Mouse (Mus musculus) heart, embryonic 14.5 days (tissue): ENCODE measurements at regions not wholly inside any gene's neighbourhood (a gene's known extent, or its start where the extent isn't known, plus 50 kb on each side); places are given as distances from the start of the nearest gene placed in this dataset.

Experiments used
- ATAC-seq: fragments of 200-750 bp; cut with Nextera tagmentation; 2 replicates; pipeline ENCODE4 v1.8.0; 2017; ENCODE audit warnings: low read depth, moderate TSS enrichment; ENCODE audit not compliant: insufficient number of reproducible peaks, insufficient read depth, low FRiP score
- H3K27ac ChIP-seq, 2 experiments: fragments of 200-500 bp in 1 of 2; fragments of 300-500 bp in 1 of 2; sonication (generic) in 1 of 2; replicated peaks in 1 of 2; 2 replicates each; pipeline ENCODE4 v1.5.1; 2012 to 2014; ENCODE audit warnings: low read depth in 2 of 2, low read length in 2 of 2, control low read depth in 1 of 2, mild to moderate bottlenecking in 1 of 2, mixed read lengths in 1 of 2; ENCODE audit not compliant: control insufficient read depth in 1 of 2, insufficient read depth in 1 of 2
- H3K27me3 ChIP-seq: fragments of 300-500 bp; sonication (generic); 2 replicates; pipeline ENCODE4 v1.6.1; 2014; ENCODE audit warnings: mild to moderate bottlenecking, low read length, control low read depth; ENCODE audit not compliant: control insufficient read depth, insufficient read depth
- H3K36me3 ChIP-seq: fragments of 300-500 bp; sonication (generic); 2 replicates; pipeline ENCODE4 v1.6.1; 2014; ENCODE audit warnings: mild to moderate bottlenecking, control low read depth, low read length, mixed read lengths; ENCODE audit not compliant: control insufficient read depth, insufficient read depth
- H3K4me1 ChIP-seq, 2 experiments: fragments of 200-500 bp in 1 of 2; fragments of 300-500 bp in 1 of 2; sonication (generic) in 1 of 2; 2 replicates each; pipeline ENCODE4 v1.6.1; 2012 to 2014; ENCODE audit warnings: low read length in 2 of 2, control low read depth in 1 of 2, mixed read lengths in 1 of 2; ENCODE audit not compliant: control insufficient read depth in 2 of 2, insufficient read depth in 2 of 2
- H3K4me2 ChIP-seq: fragments of 300-500 bp; sonication (generic); 2 replicates; pipeline ENCODE4 v1.6.1; 2014; ENCODE audit warnings: mild to moderate bottlenecking, low read length
- H3K4me3 ChIP-seq, 2 experiments: fragments of 200-500 bp in 1 of 2; fragments of 300-500 bp in 1 of 2; sonication (generic) in 1 of 2; 2 replicates each; pipeline ENCODE4 v1.5.1; 2012 to 2014; ENCODE audit warnings: low read length in 2 of 2, mild to moderate bottlenecking in 2 of 2, control low read depth in 1 of 2, low read depth in 1 of 2, moderate library complexity in 1 of 2; ENCODE audit not compliant: control insufficient read depth in 1 of 2, insufficient read depth in 1 of 2
- H3K9ac ChIP-seq: fragments of 300-500 bp; sonication (generic); 2 replicates; pipeline ENCODE4 v1.6.1; 2014; ENCODE audit warnings: mild to moderate bottlenecking, low read length
- H3K9me3 ChIP-seq: fragments of 300-500 bp; sonication (generic); 2 replicates; pipeline ENCODE4 v1.6.1; 2016; ENCODE audit warnings: low read length, control low read depth; ENCODE audit not compliant: control insufficient read depth
- WGBS: fragments of 180-500 bp; shearing (Covaris S2); extraction: QIAGEN DNeasy Blood & Tissue Kit; methylation state at CpG from one replicate; pipeline ENCODE4 v1.1.7; 2014; 5-methylcytosine and 5-hydroxymethylcytosine counted together

GRCm38 (mm10) chr3:148529893-148530292, 460.5 kb downstream of the Adgrl2 start:
- no peak overlapping the region for H3K4me3 ChIP-seq
- H3K27ac ChIP-seq: no peak overlapping the region
- ATAC-seq: no peak
- 68% methylated on average over 2 of the region's 2 CpGs for WGBS
- H3K9me3 ChIP-seq: no peaks in the 10 kb centered on the region
- H3K4me2 ChIP-seq: no peak overlapping the region
- H3K36me3 ChIP-seq: no peaks in the 10 kb centered on the region
- H3K9ac ChIP-seq: no peak overlapping the region
- 0 out of 4 replicates have a peak, but pooled peaks cover 0 to 4% of the 10 kb centered on the region in 2 experiments for H3K4me1 ChIP-seq
- no peaks in the 10 kb centered on the region for H3K27me3 ChIP-seq

GRCm38 (mm10) chr3:148510381-148510780, 480.0 kb downstream of the Adgrl2 start:
- 59% methylated on average over 5 of the region's 5 CpGs for WGBS
- Histone ChIP-seq H3K4me3 (no peak overlapping the region), H3K4me1 (no peaks in the 10 kb centered on the region)

GRCm38 (mm10) chr3:148504928-148505327, 485.4 kb downstream of the Adgrl2 start:
- Histone ChIP-seq H3K9me3 (no peaks in the 10 kb centered on the region), H3K36me3 (no peaks in the 10 kb centered on the region), H3K27me3 (no peaks in the 10 kb centered on the region), H3K4me3 (no peak overlapping the region), H3K27ac (no peak overlapping the region), H3K4me1 (no peaks in the 10 kb centered on the region), H3K4me2 (no peak overlapping the region), H3K9ac (no peak overlapping the region)
- no peak for ATAC-seq
- WGBS: 87% methylated on average over 2 of the region's 2 CpGs

More at GRCm38 (mm10) chr3:148510381-148510780, 480.0 kb downstream of the Adgrl2 start:
- no peak overlapping the region for H3K4me2 ChIP-seq
- no peak overlapping the region for H3K9ac ChIP-seq
- no peak overlapping the region for H3K27ac ChIP-seq
- H3K9me3 ChIP-seq: no peaks in the 10 kb centered on the region
- H3K36me3 ChIP-seq: no peaks in the 10 kb centered on the region
- ATAC-seq: no peak
- H3K27me3 ChIP-seq: no peaks in the 10 kb centered on the region

GRCm38 (mm10) chr3:148503432-148503831, 486.9 kb downstream of the Adgrl2 start:
- ATAC-seq: no peak
- Histone ChIP-seq H3K9ac (no peak overlapping the region), H3K4me3 (no peak overlapping the region), H3K9me3 (no peaks in the 10 kb centered on the region), H3K4me1 (no peaks in the 10 kb centered on the region), H3K36me3 (no peaks in the 10 kb centered on the region), H3K27me3 (no peaks in the 10 kb centered on the region), H3K4me2 (no peak overlapping the region), H3K27ac (no peak overlapping the region)
- WGBS: 71% methylated on average over 1 of the region's 1 CpGs

- 88% methylated on average over 3 of the region's 3 CpGs for WGBS
- no peak overlapping the region for H3K4me3 ChIP-seq
These were observed 488.6 kb downstream of the Adgrl2 start for GRCm38 (mm10) chr3:148501801-148502200.

GRCm38 (mm10) chr3:148496672-148497071, 493.7 kb downstream of the Adgrl2 start:
- H3K27ac ChIP-seq: no peak overlapping the region
- 77% methylated on average over 5 of the region's 5 CpGs for WGBS
- no peaks in the 10 kb centered on the region for H3K9me3 ChIP-seq
- H3K9ac ChIP-seq: no peak overlapping the region
- no peak overlapping the region for H3K4me2 ChIP-seq
- no peaks in the 10 kb centered on the region for H3K4me1 ChIP-seq
- no peak for ATAC-seq
- no peaks in the 10 kb centered on the region for H3K27me3 ChIP-seq
- no peaks in the 10 kb centered on the region for H3K36me3 ChIP-seq
- H3K4me3 ChIP-seq: no peak overlapping the region

More at GRCm38 (mm10) chr3:148501801-148502200, 488.6 kb downstream of the Adgrl2 start:
- no peaks in the 10 kb centered on the region for H3K9me3 ChIP-seq
- no peak for ATAC-seq
- no peaks in the 10 kb centered on the region for H3K36me3 ChIP-seq
- no peak overlapping the region for H3K9ac ChIP-seq
- H3K27ac ChIP-seq: no peak overlapping the region
- H3K4me2 ChIP-seq: no peak overlapping the region
- H3K4me1 ChIP-seq: no peaks in the 10 kb centered on the region
- H3K27me3 ChIP-seq: no peaks in the 10 kb centered on the region

- Histone ChIP-seq H3K9ac (no peak overlapping the region), H3K27me3 (no peaks in the 10 kb centered on the region), H3K9me3 (no peaks in the 10 kb centered on the region), H3K36me3 (no peaks in the 10 kb centered on the region), H3K4me3 (no peak overlapping the region), H3K27ac (no peak overlapping the region), H3K4me2 (no peak overlapping the region), H3K4me1 (no peaks in the 10 kb centered on the region)
- whole genome bisulfite sequencing: 70% methylated on average over 3 of the region's 3 CpGs
- ATAC-seq: no peak
These were observed 499.1 kb downstream of the Adgrl2 start for GRCm38 (mm10) chr3:148491287-148491686.

- Histone ChIP-seq H3K27ac (no peak overlapping the region), H3K4me2 (no peak overlapping the region), H3K9me3 (no peaks in the 10 kb centered on the region), H3K4me3 (no peak overlapping the region), H3K9ac (no peak overlapping the region), H3K36me3 (no peaks in the 10 kb centered on the region), H3K27me3 (no peaks in the 10 kb centered on the region), H3K4me1 (no peaks in the 10 kb centered on the region)
- WGBS: 73% methylated on average over 4 of the region's 4 CpGs
- ATAC-seq: no peak
These were observed 501.2 kb downstream of the Adgrl2 start for GRCm38 (mm10) chr3:148489201-148489600.
